Mouse (Mus musculus) brain, embryonic 18.5 days (tissue): ENCODE data around the gene Lst1.
"Not testable (repeated sequence)": the region's sequence is repeated elsewhere in the genome, so short reads cannot be mapped to it uniquely, and the experiment has no call there.

Experiments used
- DNase-seq: peaks from one replicate; pipeline ENCODE4 v3.0.0-alpha.2; 2012; ENCODE audit warnings: low read depth, low spot score

Lst1 gene

DNA sequence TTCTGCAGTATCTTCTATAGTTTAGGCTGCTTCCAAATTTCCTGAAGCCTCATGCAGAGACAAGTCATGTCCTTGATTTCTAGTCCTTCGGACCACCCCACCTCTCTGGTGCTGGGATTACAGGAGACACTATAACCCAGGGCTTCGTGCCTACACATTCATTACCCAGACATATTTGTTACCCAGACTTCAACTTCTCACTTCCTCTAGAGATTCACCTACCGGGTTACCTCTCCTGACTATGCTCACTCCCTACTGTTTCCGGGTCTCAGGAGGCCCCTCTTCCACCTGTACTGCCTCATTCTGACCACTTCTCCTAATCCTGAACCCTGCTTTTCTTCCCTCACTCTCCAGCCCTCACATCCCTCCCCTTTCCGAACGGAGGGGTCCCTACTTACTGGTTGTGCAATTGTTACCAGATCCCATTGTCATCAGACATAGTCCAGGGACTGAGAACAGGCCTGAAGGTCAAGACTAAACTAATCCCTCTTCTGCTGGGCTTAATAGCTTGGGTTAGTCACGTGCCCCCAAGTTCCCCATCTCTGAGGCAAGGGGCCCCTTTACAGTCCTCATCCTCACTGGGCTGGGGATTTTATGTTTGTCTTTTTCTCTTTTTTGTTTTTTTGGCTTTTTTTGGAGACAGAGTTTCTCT is at the start of gene Lst1:
Gene Lst1 (minus strand): TSS at position 481 of the 652 bp plus-strand sequence.
- DNase-seq: no peak

DNA sequence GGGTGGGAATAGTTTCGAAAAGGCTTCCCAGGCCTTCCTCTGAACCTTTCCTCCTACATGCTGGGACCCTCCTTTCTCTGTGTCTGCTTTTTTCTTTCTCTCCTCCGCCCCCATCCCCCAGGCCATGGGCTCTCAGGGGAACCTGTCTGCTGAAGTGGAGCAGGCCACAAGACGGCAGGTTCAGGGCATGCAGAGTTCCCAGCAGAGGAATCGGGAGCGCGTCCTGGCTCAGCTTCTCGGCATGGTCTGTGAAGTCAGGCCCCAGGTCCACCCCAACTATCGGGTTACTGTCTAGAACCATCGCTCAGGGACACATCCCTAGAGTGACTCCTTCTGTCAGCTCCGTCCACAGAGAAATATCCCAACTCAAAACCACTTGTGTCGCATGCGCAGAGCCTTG is 49.3 kb upstream of the Lst1 start:
- no peak for DNase-seq

DNA sequence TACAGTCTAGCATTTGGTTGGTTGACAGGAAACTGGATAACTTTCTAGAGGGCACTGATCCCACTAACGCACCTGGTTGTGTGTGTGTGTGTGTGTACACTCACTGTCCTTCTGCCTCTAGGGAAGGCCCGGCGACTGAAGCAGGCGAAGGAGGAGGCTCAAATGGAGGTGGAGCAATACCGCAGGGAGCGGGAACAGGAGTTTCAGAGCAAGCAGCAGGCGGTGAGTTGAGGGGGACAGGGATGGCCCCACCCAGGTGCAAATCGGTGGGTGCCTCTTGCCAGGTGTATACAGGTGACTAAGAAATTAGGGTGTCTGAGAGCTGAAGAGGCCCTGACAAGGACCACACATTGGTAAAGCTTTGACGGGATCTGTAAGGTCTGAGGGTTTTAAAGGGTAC is 48.8 kb upstream of the Lst1 start:
- no peak for DNase-seq

DNA sequence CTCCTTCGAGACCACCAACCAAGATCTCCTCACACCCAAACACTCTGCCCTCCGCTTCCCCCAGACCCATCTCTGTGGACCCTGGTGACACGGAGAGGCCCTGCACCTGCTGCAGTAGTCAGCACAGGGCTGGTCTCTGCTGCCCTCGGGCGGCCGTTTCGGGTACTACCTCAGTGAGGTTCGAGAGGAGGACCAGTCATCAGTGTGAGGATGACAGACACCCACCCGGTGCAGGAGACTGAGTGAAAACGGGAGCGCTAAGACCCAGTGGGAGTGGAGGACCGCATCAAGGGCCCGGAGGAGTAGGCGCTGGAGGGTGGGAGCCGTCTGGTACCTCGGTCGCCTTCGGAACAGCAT is 48.1 kb upstream of the Lst1 start:
- peak; percentile 84 for DNase-seq

DNA sequence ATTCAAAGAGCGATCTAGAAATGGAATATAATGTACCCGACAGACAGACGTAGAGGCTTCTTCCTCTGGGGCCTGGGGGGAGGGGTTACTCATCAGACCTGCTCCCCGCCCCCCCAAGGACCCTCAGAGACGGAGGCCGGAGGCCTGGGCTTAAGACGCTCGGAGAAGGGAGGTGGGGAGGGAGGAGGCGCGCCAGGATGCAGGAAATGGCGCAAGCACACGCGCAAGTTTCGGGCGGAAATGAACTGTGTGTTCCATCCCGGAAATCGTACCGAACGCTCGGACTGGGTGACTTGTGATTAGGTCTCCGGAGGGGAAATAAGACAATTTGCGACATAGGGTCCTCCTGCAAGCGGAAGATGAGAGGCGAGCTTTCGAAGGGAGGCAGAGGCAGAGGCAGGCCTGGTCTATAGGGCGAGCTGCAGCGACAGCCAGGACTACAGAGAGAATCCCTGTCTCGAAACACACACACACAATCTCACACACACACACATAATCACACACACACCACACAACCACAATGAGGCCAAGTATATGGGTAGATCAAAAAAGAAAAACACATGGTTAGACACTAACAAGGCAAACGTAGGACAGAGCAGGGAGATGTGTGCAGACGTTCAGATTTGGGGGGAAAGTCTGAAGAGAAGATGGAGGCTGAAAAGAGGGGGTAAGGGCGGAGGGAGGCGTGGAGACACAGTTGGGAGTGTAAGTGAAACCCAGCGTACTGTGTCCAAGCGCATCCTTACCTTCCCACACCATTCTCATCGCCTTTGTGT is 47.6 kb upstream of the Lst1 start, which contains the start of gene Nfkbil1:
Gene Nfkbil1 (minus strand): TSS at position 179 of the 776 bp plus-strand sequence.
- peak; percentile 93 for DNase-seq

DNA sequence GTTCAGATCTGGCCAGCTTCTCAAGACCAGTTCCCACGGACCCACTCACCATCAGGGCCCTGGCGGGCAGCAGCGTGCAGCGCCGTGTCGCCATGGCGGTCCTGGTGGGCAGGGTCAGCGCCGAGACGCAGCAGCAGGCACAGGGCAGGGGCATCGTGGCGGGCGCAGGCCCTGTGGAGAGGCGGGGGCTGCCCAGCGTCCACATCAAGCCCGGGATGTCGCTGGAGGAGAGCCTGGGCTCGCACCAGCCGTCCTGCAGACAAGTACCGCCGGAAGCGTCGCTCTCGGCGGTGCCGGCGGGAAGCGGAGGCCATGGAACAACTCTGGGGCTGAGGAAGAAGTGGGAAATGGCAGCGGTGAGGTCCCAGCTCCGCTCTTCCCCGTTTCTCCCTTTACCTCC is 46.7 kb upstream of the Lst1 start:
- no peak for DNase-seq

DNA sequence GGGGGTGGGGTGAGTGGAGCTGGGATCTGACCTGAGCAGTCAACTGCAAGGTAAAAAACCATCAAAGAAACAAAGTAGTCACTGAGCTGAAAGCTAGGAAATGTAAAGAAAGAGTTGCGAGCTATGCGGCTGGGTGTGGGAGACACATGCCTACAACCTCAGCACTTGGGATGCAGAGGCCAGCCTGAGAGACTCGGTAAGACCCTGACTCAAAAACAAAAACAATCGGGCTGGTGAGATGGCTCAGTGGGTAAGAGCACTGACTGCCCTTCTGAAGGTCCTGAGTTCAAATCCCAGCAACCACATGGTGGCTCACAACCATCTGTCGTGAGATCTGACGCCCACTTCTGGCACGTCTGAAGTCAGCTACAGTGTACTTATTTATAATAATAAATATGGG is 45.9 kb upstream of the Lst1 start:
- not testable (repeated sequence) for DNase-seq

DNA sequence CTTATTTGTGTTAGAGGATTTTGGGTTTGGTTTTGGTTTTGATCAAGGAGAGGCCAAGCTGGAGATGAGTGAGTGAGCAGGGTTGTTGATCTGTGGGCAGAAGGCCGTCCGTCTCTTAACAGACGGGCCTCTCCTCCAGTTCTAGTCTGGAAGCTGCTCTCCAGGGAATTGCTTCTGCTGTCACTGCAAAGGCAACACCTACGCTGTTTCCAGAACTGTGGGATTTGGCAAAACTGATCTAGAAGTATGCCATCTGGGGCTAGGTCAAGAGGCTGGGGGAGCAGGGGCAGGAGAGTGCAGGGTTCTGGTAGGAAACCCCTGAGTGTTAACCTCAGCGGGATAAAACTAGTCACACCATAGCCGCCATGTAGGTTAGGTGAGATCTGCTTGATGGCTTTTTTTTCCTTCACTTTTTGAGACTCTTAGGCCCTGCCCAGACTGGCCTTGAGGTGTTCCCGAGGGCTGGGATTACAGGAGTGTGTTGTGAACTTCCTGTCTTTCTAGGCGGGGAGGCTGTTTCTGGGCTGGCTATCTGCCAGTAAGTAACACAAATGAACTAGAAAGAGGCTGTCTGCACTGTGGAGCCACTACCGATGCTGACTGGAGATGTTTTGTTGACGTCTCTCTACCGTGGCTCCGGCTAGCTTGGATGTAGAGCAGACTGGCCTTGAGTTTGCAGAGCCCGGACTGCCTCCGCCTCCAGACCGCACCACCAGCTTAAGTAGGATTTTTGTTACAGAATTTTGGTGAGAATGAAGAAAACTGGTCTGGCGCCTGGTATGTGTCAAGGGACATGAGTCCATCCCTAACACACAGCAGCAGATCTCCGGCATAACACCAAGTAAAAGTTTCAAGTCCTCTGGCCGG is 45.1 kb upstream of the Lst1 start, which contains the start of gene Atp6v1g2:
Gene Atp6v1g2 (plus strand): TSS at position 547 of the 867 bp plus-strand sequence.
- DNase-seq: no peak

DNA sequence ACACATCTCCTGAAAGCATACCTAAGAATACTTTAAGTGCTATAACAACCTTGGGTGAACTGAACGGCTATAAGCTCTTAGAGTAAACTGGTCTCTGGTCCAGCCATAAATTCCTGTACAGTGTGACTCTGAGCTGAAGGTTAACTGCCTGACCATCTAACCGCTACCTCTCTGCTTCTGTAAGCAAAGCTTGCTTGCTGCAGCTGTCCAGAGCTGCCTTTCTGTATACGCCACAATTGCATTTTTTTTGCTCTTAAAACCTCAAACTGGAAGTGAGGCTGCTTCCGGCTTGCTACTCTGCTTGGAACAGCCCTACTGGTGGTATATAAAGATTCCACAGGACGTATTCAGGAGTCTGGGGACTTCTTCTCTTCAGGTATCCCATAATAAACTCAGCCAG is 44.4 kb upstream of the Lst1 start:
- DNase-seq: no peak

DNA sequence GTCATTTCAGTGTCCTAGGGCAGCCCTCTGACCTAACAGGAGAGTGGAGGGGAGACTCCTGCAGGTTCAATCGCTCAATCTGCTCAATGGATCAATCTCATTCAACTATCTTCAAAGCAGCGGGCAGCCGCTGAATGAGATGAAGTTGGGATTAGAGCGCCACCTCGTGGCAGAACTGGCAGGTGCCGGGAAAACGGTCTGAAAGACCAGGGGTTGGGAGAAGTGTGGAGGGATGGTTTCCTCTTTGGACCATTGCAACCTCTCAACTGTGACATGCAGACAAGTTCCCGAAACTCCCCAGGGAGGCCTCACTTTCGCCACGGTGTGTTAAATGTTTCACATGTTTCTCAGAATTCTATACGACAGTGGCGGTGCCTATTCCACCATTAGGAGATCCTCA is 43.8 kb upstream of the Lst1 start:
- DNase-seq: peak; percentile 34

DNA sequence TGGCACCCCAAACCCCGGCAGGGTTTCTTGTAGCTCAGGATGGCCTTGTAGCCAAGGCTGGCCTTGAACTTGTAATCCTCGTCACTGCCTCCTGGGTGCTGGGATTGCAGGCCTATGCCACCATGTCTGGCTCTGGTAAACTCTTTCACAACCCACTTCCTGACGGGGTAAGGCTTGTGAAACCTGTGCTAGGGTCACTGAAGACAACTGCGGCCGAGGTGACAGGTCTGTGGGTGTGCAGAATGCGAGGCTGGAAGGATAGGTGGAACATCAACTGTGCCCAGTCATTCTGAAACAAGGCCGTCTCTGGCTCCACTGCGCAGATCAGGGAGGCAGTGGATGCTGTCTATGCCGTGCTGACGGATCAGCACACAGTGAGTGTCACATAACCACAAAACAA is 42.8 kb upstream of the Lst1 start:
- DNase-seq: no peak

DNA sequence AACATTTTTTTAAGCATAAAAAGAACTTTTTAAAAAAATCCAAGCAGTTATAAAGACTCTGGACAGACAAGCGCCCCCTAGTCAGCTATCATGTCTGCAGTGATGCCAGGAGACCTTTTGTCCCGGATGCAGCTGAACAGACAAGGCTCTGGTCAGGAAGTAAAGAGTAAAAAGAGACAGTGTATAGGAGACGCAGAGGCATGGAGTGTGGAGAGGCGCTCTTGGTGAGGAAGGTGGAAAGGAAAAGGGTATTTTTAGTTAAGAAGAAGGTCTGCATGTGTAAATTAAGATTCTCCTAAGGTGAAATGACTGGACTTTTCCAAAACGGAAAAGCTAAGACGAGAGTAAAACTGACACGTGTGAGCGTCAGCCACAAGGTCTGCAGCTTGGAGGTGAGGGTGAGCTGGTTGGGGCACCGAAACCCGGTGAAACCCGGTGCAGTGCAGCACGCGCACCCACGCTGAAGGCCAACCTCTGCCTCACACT is 38.4 kb upstream of the Lst1 start:
- no peak for DNase-seq

DNA sequence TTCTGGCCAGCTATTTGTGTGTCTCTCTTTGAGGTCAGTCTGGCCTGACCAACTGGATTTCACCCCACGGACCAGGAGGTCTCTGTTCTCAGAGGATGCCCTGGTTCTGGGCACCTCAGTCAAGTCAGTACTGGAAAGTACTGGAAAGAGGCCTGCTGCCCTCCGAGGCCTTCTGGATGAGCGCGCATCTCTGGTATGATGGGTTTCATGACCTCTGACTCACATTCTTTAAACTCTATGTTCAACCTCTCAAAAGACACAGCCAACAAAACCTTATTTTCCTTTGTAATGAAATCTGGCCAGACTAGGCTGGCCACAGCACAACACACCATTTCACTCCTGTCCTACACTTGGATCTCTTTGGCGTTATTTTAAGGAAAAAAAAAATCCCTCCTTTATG is 37.2 kb upstream of the Lst1 start:
- no peak for DNase-seq

DNA sequence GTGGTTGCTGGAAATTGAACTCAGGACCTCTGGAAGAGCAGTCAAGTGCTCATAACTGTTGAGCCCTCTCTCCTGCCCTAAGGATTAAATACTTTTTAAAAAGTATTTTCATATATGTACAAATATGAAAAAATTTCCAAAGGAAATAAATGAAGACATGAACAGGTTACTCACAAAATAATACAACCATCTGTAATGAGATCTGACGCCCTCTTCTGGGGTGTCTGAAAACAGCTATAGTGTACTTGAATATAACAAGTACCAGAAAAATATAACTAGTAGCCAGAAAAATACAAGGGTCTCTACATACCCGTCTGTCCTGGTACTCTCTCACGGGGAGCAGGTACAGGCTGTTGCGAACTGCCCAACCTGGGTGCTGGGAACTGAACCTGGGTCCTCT is 36.4 kb upstream of the Lst1 start:
- DNase-seq: no peak

DNA sequence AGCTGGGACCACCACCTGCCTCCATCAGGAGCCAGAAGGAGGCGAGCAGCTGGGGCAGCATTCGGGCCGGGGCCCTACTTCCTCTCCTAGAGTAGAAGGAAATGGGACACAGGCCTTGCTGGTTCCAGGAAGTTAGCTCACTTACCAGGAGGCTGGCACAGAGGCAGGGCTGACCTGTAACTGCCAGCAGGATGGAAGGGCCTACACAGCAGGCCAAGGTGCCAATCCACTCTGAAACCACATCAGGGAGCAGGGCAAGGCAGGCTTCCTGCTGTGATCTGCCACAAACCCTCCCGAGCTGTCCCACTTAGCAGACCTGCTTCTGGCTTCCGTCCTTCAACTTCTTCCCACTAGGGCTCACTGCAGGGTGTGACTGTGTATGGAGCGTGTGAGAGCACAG is 34.1 kb upstream of the Lst1 start:
- DNase-seq: no peak

DNA sequence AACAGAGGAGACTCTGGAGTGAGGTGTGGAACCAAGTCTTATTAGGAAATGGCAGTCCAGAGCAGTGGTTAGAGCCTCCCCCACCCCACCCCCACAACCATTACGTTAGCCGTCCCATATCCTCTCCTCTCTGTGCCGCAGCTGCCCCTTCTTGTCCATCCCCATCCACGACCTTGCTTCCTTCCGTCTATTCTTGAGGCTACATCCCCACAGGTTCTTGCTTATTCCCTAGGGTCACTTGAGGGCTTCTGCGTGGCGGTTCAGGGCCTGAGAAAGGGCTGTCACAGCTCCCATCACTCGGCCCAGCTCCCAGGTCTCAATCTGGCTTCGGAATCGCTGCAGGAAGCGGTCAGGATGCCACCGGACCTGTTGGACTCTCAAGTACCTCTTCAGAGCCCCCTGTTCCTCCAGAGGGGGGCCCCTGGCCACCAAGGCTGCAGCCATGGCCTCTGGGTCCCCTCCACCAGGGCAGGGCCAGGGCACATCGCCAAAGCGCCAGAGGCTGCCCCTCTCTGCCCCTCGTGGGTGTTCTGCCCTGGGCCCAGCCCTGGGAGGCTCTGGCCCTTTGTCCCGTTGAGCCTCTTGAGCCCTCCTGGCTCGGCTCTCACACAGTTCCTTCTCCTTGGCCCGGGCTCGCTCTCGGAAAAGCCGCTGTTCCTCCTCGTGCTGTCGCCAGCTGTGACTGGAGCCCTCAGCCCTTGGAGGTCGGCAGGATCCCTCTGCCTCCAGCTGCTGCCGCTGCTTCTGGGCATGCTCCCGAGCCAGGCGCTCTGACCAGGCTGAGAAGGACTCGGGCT is 32.1 kb upstream of the Lst1 start, which contains the start of gene Gm16181:
Gene Gm16181 (plus strand): TSS at position 679 of the 797 bp plus-strand sequence.
- no peak for DNase-seq

DNA sequence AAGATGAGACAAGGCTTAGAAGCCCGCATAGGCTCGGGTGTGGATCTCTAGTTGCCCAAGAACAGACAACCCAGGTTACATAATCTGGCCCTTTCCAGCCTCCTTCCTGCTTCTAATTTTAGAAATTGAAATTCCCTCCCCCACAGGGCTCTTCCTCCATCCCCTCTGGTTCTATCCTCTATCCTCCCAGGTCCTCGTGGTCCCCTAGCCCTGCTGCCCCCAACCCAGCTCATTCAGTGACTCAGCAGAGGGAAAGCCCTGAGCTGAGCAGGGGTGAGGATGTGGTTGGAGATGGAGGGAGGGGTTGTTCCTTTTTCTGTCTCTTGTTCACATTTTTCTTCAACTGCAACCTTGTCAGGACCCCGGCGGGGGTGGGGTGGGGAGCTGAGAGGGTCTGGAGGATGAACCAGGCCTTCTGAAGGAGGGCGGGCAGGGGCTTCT is 31.4 kb upstream of the Lst1 start:
- DNase-seq: no peak

DNA sequence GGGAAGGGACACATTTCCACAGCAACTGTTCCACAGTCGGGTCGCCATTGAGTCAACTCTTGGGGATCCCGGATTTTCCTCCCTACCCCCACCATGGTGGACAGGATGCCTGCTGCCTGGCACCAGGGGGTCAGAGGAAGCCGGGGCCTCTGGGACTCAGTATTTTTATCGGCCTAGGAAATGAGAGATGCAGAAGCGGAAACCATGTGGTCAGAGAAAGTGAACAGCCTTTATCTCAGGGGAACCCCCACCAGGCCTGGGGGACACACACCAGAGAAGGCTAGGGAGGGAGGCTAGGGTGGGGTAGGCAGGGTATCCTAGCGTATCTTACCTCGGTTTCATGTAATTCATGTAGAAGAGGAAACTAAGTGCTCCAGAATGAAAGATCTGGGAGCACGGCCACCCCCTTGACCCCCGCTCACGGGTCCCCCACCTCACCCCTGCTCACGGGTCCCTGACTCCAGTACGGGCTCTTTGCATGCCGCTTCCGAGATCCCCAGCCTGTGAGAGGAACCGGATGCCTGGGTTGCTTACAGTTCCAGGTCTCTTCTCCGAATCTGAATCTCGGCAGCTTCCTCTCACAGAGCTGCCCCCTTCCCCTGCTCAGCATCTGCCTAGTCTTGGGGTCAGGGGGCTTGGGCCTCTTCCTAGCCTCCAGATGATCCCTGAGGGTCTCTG is 30.4 kb upstream of the Lst1 start:
- DNase-seq: no peak

DNA sequence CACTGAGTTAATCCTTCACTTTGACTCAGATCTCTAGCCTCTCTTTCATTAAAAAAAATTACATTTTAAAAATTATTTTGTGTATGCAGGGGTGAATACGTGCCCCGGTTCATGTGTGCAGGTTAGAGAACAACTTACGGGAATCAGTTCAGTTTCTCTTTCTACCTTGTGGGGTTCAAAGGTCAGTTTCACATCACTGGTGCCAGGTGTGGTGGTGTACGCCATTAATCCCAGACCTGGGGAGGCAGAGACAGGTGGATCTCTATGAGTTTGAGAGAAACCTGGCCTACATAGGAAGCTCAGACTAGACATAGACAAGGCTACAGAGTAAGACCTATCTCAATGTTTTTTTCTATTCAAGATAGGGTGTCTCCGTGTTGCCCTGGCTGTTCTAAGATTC is 24.8 kb upstream of the Lst1 start:
- no peak for DNase-seq

DNA sequence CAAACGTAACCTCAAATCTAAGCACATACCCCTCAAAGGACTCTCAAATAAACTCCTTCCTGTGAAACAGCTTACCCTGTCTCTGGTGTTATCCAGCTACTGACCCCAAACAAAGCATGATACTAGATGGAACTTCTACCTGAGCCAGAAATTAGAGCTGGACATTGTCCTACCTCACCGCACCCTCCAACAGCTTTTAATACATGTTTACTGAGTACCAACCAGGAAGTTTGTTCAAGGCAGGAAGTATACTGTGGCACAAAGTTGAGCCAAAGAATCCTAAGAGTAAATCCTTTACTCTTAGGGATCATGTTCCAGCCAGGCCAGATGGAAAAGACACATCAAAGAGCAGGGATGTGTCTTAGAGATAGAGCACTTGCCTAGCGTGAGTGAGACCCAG is 22.4 kb upstream of the Lst1 start:
- DNase-seq: no peak
